Mouse (Mus musculus): Measurements from ENCODE around the gene P4ha1. TPM values are rescaled to one million over a fixed set of nuclear protein-coding genes. Genes with fewer than 3 reads are reported as not detected.

Gene P4ha1
- polyA plus RNA-seq, 1 experiment from 2014 or later = 27.9 TPM

DNA sequence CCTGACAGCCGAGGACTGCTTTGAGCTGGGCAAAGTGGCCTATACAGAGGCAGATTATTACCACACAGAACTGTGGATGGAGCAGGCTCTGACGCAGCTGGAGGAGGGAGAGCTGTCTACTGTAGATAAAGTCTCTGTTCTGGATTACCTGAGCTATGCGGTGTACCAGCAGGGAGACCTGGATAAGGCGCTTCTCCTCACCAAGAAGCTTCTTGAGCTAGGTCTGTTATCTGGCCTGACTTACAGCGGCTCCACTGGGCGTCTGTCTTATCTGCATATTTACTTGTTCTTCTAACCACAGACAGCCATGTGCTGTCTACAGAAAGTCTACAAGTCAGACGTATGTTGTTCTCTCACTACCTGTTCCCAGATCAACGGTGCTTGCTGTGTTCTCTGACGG is 25.1 kb downstream of the P4ha1 start:
- Histone ChIP-seq H3K36me3 (ENCODE audit: insufficient read depth, low read length) (peaks cover 60% of the 10 kb centered on the region), H3K4me3 (replicated peaks; ENCODE audit: low read depth, low read length) (no peak overlapping the region), H3K4me2 (ENCODE audit: low read length) (no peak overlapping the region), H3K4me1 (replicated peaks; ENCODE audit: insufficient read depth, low read length) (no peaks in the 10 kb centered on the region), H3K27me3 (ENCODE audit: insufficient read depth, low read length) (no peaks in the 10 kb centered on the region), H3K27ac (no peak overlapping the region), H3K9me3 (replicated peaks; ENCODE audit: low read length) (no peaks in the 10 kb centered on the region), H3K9ac (ENCODE audit: low read depth, low read length) (no peak overlapping the region)
- ATAC-seq (replicated peaks; ENCODE audit: low FRiP score, low read depth) = no peak
- no peak for DNase-seq (ENCODE audit: low spot score)
- 95% methylated on average over 9 of the region's 9 CpGs for WGBS
- TF ChIP-seq CTCF (IDR thresholded peaks at IDR 0.05; ENCODE audit: low read depth) = no peak

DNA sequence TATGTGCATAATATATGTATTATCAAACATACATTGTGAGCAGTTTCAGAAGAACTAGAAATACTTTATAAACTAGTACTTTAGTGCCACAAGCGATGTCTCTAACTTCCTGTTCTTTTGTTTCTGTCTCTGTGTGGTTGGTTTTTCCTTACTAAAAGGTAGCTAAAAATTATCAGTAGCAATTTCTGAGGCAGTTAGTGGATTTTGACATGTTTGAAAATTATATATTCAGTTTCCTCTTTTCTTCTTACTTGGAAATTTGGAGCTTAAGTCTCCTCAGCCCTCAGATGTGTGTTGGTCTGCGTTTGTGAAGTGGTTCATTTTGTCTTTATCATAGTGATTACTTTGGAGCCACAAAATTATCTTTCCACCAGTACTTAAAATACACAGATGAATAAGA is 26.4 kb downstream of the P4ha1 start:
- ATAC-seq (replicated peaks; ENCODE audit: low FRiP score, low read depth) = no peak
- Histone ChIP-seq H3K9ac (ENCODE audit: low read depth, low read length) (no peak overlapping the region), H3K36me3 (ENCODE audit: insufficient read depth, low read length) (peaks cover 60% of the 10 kb centered on the region), H3K9me3 (replicated peaks; ENCODE audit: low read length) (no peaks in the 10 kb centered on the region), H3K4me3 (replicated peaks; ENCODE audit: low read depth, low read length) (no peak overlapping the region), H3K4me1 (replicated peaks; ENCODE audit: insufficient read depth, low read length) (no peaks in the 10 kb centered on the region), H3K27me3 (ENCODE audit: insufficient read depth, low read length) (no peaks in the 10 kb centered on the region), H3K4me2 (ENCODE audit: low read length) (no peak overlapping the region), H3K27ac (no peak overlapping the region)
- WGBS = 93% methylated on average over 2 of the region's 2 CpGs
- DNase-seq (ENCODE audit: low spot score) = no peak
- no peak for TF ChIP-seq CTCF (IDR thresholded peaks at IDR 0.05; ENCODE audit: low read depth)

- WGBS = 47% methylated on average over 1 of the region's 1 CpGs
- H3K27ac ChIP-seq = no peak overlapping the region
- H3K36me3 ChIP-seq (ENCODE audit: insufficient read depth, low read length) = peaks cover 39% of the 10 kb centered on the region
- TF ChIP-seq CTCF (IDR thresholded peaks at IDR 0.05; ENCODE audit: low read depth) = peak; percentile 53
- no peaks in the 10 kb centered on the region for H3K9me3 ChIP-seq (replicated peaks; ENCODE audit: low read length)
- no peaks in the 10 kb centered on the region for H3K27me3 ChIP-seq (ENCODE audit: insufficient read depth, low read length)
- no peak overlapping the region for H3K4me2 ChIP-seq (ENCODE audit: low read length)
- no peak overlapping the region for H3K9ac ChIP-seq (ENCODE audit: low read depth, low read length)
- DNase-seq (ENCODE audit: low spot score) (no peak), ATAC-seq (replicated peaks; ENCODE audit: low FRiP score, low read depth) (no peak)
- no peaks in the 10 kb centered on the region for H3K4me1 ChIP-seq (replicated peaks; ENCODE audit: insufficient read depth, low read length)
- no peak overlapping the region for H3K4me3 ChIP-seq (replicated peaks; ENCODE audit: low read depth, low read length)
Measured at GRCm38 (mm10) chr10:59353065-59353464, 30.0 kb downstream of the P4ha1 start.

DNA sequence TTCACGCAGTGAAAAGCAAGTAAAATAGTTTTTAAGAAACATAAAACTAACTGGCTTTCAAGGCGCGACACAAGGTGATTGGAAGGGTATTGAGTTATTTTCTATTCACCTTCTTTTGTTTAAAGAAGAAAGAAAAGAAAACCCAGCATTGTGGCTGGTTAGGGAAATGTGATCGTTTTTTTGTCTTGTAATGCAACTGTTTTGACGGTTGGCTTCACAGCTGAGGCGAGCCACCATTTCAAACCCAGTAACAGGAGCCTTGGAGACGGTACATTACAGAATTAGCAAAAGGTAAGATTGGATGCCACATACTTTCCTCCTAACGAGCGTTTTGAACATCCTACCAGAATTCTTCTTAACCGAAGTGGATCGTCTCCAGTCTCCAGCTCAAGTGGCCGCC is 31.0 kb downstream of the P4ha1 start:
- no peaks in the 10 kb centered on the region for H3K27me3 ChIP-seq (ENCODE audit: insufficient read depth, low read length)
- no peak overlapping the region for H3K9ac ChIP-seq (ENCODE audit: low read depth, low read length)
- H3K4me3 ChIP-seq (replicated peaks; ENCODE audit: low read depth, low read length) = no peak overlapping the region
- peaks cover 33% of the 10 kb centered on the region for H3K36me3 ChIP-seq (ENCODE audit: insufficient read depth, low read length)
- no peaks in the 10 kb centered on the region for H3K9me3 ChIP-seq (replicated peaks; ENCODE audit: low read length)
- no peak for DNase-seq (ENCODE audit: low spot score)
- H3K4me2 ChIP-seq (ENCODE audit: low read length) = no peak overlapping the region
- 77% methylated on average over 12 of the region's 12 CpGs for WGBS
- no peak overlapping the region for H3K27ac ChIP-seq
- no peaks in the 10 kb centered on the region for H3K4me1 ChIP-seq (replicated peaks; ENCODE audit: insufficient read depth, low read length)
- no peak for TF ChIP-seq CTCF (IDR thresholded peaks at IDR 0.05; ENCODE audit: low read depth)
- ATAC-seq (replicated peaks; ENCODE audit: low FRiP score, low read depth) = no peak

DNA sequence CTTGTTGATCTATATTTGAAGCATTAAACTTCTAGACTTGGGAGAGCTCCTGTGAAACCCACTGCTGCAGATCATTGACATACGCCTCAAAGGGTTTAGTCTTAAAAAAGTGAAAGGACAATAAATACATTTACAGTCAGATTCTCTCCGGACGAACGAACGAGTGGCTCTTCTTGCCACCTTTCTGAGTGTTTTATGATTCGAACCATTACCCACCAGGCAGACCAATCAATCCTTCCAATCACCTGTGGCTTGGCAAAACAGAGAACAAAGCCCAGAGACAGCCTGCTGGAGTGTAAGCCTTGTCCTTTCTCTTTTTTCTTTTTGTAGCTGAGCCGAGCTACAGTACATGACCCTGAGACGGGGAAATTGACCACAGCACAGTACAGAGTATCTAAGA is 31.9 kb downstream of the P4ha1 start:
- Histone ChIP-seq H3K4me3 (replicated peaks; ENCODE audit: low read depth, low read length) (no peak overlapping the region), H3K4me1 (replicated peaks; ENCODE audit: insufficient read depth, low read length) (no peaks in the 10 kb centered on the region), H3K9ac (ENCODE audit: low read depth, low read length) (no peak overlapping the region), H3K36me3 (ENCODE audit: insufficient read depth, low read length) (peaks cover 30% of the 10 kb centered on the region), H3K9me3 (replicated peaks; ENCODE audit: low read length) (no peaks in the 10 kb centered on the region), H3K27me3 (ENCODE audit: insufficient read depth, low read length) (no peaks in the 10 kb centered on the region), H3K4me2 (ENCODE audit: low read length) (no peak overlapping the region), H3K27ac (no peak overlapping the region)
- 54% methylated on average over 8 of the region's 8 CpGs for WGBS
- ATAC-seq (replicated peaks; ENCODE audit: low FRiP score, low read depth) (no peak), DNase-seq (ENCODE audit: low spot score) (no peak)
- TF ChIP-seq CTCF (IDR thresholded peaks at IDR 0.05; ENCODE audit: low read depth) = no peak

DNA sequence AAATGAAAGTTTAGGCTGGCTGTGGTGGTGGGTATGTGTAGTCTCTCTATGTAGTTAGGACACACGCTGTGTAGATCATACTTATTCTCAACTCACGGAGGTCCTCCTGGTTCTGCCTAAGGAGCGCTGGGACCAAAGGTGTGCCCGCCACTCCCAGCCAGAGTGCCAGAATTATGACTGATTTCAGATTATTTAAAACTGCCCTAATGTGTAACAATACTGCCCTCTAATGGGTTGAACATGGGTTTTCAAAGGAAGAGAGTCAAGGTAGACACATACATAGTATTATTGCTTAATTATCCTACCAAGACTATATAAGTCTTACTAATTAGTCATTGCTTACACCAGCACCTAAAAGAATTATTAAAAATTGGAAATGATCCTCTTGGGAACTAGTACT is 35.6 kb downstream of the P4ha1 start:
- H3K9ac ChIP-seq (ENCODE audit: low read depth, low read length) = no peak overlapping the region
- WGBS = 96% methylated on average over 4 of the region's 4 CpGs
- peak; percentile 65 for TF ChIP-seq CTCF (IDR thresholded peaks at IDR 0.05; ENCODE audit: low read depth)
- no peaks in the 10 kb centered on the region for H3K27me3 ChIP-seq (ENCODE audit: insufficient read depth, low read length)
- no peak for ATAC-seq (replicated peaks; ENCODE audit: low FRiP score, low read depth)
- H3K27ac ChIP-seq = no peak overlapping the region
- no peak overlapping the region for H3K4me2 ChIP-seq (ENCODE audit: low read length)
- H3K4me3 ChIP-seq (replicated peaks; ENCODE audit: low read depth, low read length) = no peak overlapping the region
- H3K36me3 ChIP-seq (ENCODE audit: insufficient read depth, low read length) = peaks cover 38% of the 10 kb centered on the region
- DNase-seq (ENCODE audit: low spot score) = peak; percentile 20
- H3K9me3 ChIP-seq (replicated peaks; ENCODE audit: low read length) = no peaks in the 10 kb centered on the region
- H3K4me1 ChIP-seq (replicated peaks; ENCODE audit: insufficient read depth, low read length) = no peaks in the 10 kb centered on the region

DNA sequence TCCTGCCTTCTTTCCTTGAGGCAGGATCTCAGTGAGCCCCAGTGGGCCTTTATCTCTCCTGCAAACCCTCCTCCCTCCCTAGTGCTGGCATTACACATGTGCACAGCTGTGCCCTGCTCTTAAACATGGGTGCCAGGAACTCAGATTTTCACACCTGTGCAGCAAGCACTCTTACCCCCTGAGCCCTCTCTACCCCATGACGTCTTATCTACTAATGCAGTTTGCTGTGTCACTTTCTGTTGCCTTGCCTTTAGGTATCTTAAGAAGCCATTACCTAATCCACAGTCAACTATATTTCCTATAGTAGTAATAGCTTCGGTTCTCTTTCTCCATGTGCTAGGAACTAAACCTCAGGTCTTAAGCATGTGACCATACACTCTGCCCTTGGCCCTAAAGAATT is 40.1 kb downstream of the P4ha1 start:
- Histone ChIP-seq H3K27me3 (ENCODE audit: insufficient read depth, low read length) (no peaks in the 10 kb centered on the region), H3K36me3 (ENCODE audit: insufficient read depth, low read length) (peaks cover 69% of the 10 kb centered on the region), H3K4me2 (ENCODE audit: low read length) (no peak overlapping the region), H3K9ac (ENCODE audit: low read depth, low read length) (no peak overlapping the region), H3K27ac (no peak overlapping the region), H3K4me1 (replicated peaks; ENCODE audit: insufficient read depth, low read length) (no peaks in the 10 kb centered on the region), H3K4me3 (replicated peaks; ENCODE audit: low read depth, low read length) (no peak overlapping the region), H3K9me3 (replicated peaks; ENCODE audit: low read length) (no peaks in the 10 kb centered on the region)
- no peak for ATAC-seq (replicated peaks; ENCODE audit: low FRiP score, low read depth)
- no peak for TF ChIP-seq CTCF (IDR thresholded peaks at IDR 0.05; ENCODE audit: low read depth)
- 84% methylated on average over 2 of the region's 2 CpGs for WGBS
- no peak for DNase-seq (ENCODE audit: low spot score)
